Mouse (Mus musculus) hindbrain, embryonic 15.5 days (tissue): Measurements from ENCODE around the gene Kdelc2. TPM values are rescaled to one million over a fixed set of nuclear protein-coding genes. Genes with fewer than 3 reads are reported as not detected.

Experiments used
- ATAC-seq: fragments of 200-750 bp; cut with Nextera tagmentation; 2 replicates; pipeline ENCODE4 v1.8.0; 2017; ENCODE audit warnings: low read depth, moderate number of reproducible peaks, moderate TSS enrichment; ENCODE audit not compliant: low FRiP score
- H3K27ac ChIP-seq: fragments of 300-500 bp; sonication (generic); replicated peaks from 2 replicates; pipeline ENCODE4 v1.5.1; 2015; ENCODE audit warnings: mild to moderate bottlenecking, inconsistent platforms
- H3K27me3 ChIP-seq: fragments of 300-500 bp; sonication (generic); 2 replicates; pipeline ENCODE4 v1.6.1; 2015; ENCODE audit warnings: control low read depth, inconsistent platforms
- H3K36me3 ChIP-seq: fragments of 300-500 bp; sonication (generic); 2 replicates; pipeline ENCODE4 v1.6.1; 2015; ENCODE audit warnings: control low read depth, inconsistent platforms
- H3K4me1 ChIP-seq: fragments of 300-500 bp; sonication (generic); replicated peaks from 2 replicates; pipeline ENCODE4 v1.6.1; 2015; ENCODE audit warnings: control low read depth, inconsistent platforms
- H3K4me2 ChIP-seq: fragments of 300-500 bp; sonication (generic); 2 replicates; pipeline ENCODE4 v1.6.1; 2015; ENCODE audit warnings: moderate library complexity, mild to moderate bottlenecking, inconsistent platforms
- H3K4me3 ChIP-seq: fragments of 300-500 bp; sonication (generic); 2 replicates; pipeline ENCODE4 v1.5.1; 2015; ENCODE audit warnings: mild to moderate bottlenecking, inconsistent platforms
- H3K9ac ChIP-seq: fragments of 300-500 bp; sonication (generic); 2 replicates; pipeline ENCODE4 v1.6.1; 2015; ENCODE audit warnings: inconsistent platforms
- H3K9me3 ChIP-seq: fragments of 300-500 bp; sonication (generic); 2 replicates; pipeline ENCODE4 v1.6.1; 2016; ENCODE audit warnings: control low read depth, inconsistent platforms
- WGBS: fragments of 180-500 bp; shearing (Covaris S2); methylation state at CpG from one replicate; pipeline ENCODE4 v1.1.7; 2015; 5-methylcytosine and 5-hydroxymethylcytosine counted together
- polyA plus RNA-seq: library from polyadenylated mRNA; unstranded; fragments of >200 nt; fragmentation: Nextera tagmentation; extraction: Ambion mirVana; gene quantifications from 2 replicates; pipeline ENCODE4 v1.2.1, GENCODE M21; 2015

Kdelc2 gene
- polyA plus RNA-seq = 6.8 and 7.9 TPM in 2 replicates

- peak within 1 kb of the TSS; percentile 82 for H3K27ac ChIP-seq
- peak within 1 kb of the TSS; percentile 64 for H3K9ac ChIP-seq
- H3K36me3 ChIP-seq = no peaks in the 10 kb centered on the region
- peak within 1 kb of the TSS; percentile 94 for H3K4me2 ChIP-seq
- peak within 1 kb of the TSS; percentile 66 for H3K4me3 ChIP-seq
- no peaks in the 10 kb centered on the region for H3K27me3 ChIP-seq
- peak; percentile 95 for ATAC-seq
- peaks cover 10% of the 10 kb centered on the region for H3K4me1 ChIP-seq
- WGBS = under 1% methylated on average over 73 of the region's 75 CpGs
- no peaks in the 10 kb centered on the region for H3K9me3 ChIP-seq
Measured at GRCm38 (mm10) chr9:53383951-53384866, at the start of gene Kdelc2. Kdelc2 (plus strand) TSS chr9:53384025.

- Histone ChIP-seq H3K4me3 (no peak overlapping the region), H3K27me3 (no peaks in the 10 kb centered on the region), H3K36me3 (no peaks in the 10 kb centered on the region), H3K27ac (no peak overlapping the region), H3K4me1 (no peaks in the 10 kb centered on the region), H3K4me2 (no peak overlapping the region), H3K9me3 (no peaks in the 10 kb centered on the region), H3K9ac (no peak overlapping the region)
- 83% methylated on average over 3 of the region's 3 CpGs for WGBS
- ATAC-seq = no peak
Measured at GRCm38 (mm10) chr9:53335131-53335530, 48.7 kb upstream of the Kdelc2 start.

GRCm38 (mm10) chr9:53339603-53340002 lies 44.2 kb upstream of the Kdelc2 start:
- ATAC-seq = no peak
- H3K27me3 ChIP-seq = no peaks in the 10 kb centered on the region
- no peak overlapping the region for H3K27ac ChIP-seq
- 0 out of 2 replicates have a peak, but pooled peaks cover 2% of the 10 kb centered on the region for H3K4me1 ChIP-seq
- no peaks in the 10 kb centered on the region for H3K36me3 ChIP-seq
- H3K4me3 ChIP-seq = no peak overlapping the region
- 91% methylated on average over 7 of the region's 7 CpGs for WGBS
- H3K4me2 ChIP-seq = no peak overlapping the region
- no peaks in the 10 kb centered on the region for H3K9me3 ChIP-seq
- no peak overlapping the region for H3K9ac ChIP-seq

- H3K27ac ChIP-seq = no peak overlapping the region
- no peak for ATAC-seq
- 0 out of 2 replicates have a peak, but pooled peaks cover 2% of the 10 kb centered on the region for H3K4me1 ChIP-seq
- no peaks in the 10 kb centered on the region for H3K27me3 ChIP-seq
- peak overlapping the region; percentile 48 for H3K4me3 ChIP-seq
- no peaks in the 10 kb centered on the region for H3K36me3 ChIP-seq
- peak overlapping the region; percentile 89 for H3K4me2 ChIP-seq
- 0 out of 2 replicates have a peak overlapping the region, but pooled peaks have one; percentile 20 for H3K9ac ChIP-seq
- no peaks in the 10 kb centered on the region for H3K9me3 ChIP-seq
- 54% methylated on average over 17 of the region's 17 CpGs for WGBS
Measured at GRCm38 (mm10) chr9:53340328-53340916, 43.4 kb upstream of the Kdelc2 start.

GRCm38 (mm10) chr9:53340969-53341368 lies 42.9 kb upstream of the Kdelc2 start:
- Histone ChIP-seq H3K9ac (peak overlapping the region; percentile 20; the same call in 1 of the 2 replicates), H3K27ac (no peak overlapping the region), H3K36me3 (no peaks in the 10 kb centered on the region), H3K27me3 (no peaks in the 10 kb centered on the region), H3K4me3 (peak overlapping the region; percentile 48), H3K4me2 (peak overlapping the region; percentile 89), H3K4me1 (0 out of 2 replicates have a peak, but pooled peaks cover 2% of the 10 kb centered on the region), H3K9me3 (no peaks in the 10 kb centered on the region)
- WGBS = 8% methylated on average over 14 of the region's 14 CpGs
- ATAC-seq = no peak

- Histone ChIP-seq H3K36me3 (no peaks in the 10 kb centered on the region), H3K4me3 (no peak overlapping the region), H3K27me3 (no peaks in the 10 kb centered on the region), H3K4me2 (peak overlapping the region; percentile 89; the same call in 1 of the 2 replicates), H3K4me1 (0 out of 2 replicates have a peak, but pooled peaks cover 2% of the 10 kb centered on the region), H3K9me3 (no peaks in the 10 kb centered on the region), H3K27ac (no peak overlapping the region), H3K9ac (no peak overlapping the region)
- no peak for ATAC-seq
- 92% methylated on average over 3 of the region's 3 CpGs for WGBS
Measured at GRCm38 (mm10) chr9:53341981-53342380, 41.8 kb upstream of the Kdelc2 start.

GRCm38 (mm10) chr9:53344646-53345432 lies 39.0 kb upstream of the Kdelc2 start:
- Histone ChIP-seq H3K4me2 (no peak overlapping the region), H3K36me3 (no peaks in the 10 kb centered on the region), H3K4me1 (0 out of 2 replicates have a peak, but pooled peaks cover 2% of the 10 kb centered on the region), H3K27me3 (no peaks in the 10 kb centered on the region), H3K9ac (no peak overlapping the region), H3K27ac (no peak overlapping the region), H3K4me3 (no peak overlapping the region), H3K9me3 (no peaks in the 10 kb centered on the region)
- no peak for ATAC-seq
- 87% methylated on average over 9 of the region's 9 CpGs for WGBS

GRCm38 (mm10) chr9:53345728-53346127 lies 38.1 kb upstream of the Kdelc2 start:
- no peaks in the 10 kb centered on the region for H3K27me3 ChIP-seq
- H3K36me3 ChIP-seq = no peaks in the 10 kb centered on the region
- peaks cover 2% of the 10 kb centered on the region; the same call in 1 of the 2 replicates for H3K9me3 ChIP-seq
- H3K4me2 ChIP-seq = no peak overlapping the region
- no peak overlapping the region for H3K27ac ChIP-seq
- WGBS = 58% methylated on average over 3 of the region's 3 CpGs
- H3K9ac ChIP-seq = no peak overlapping the region
- no peak for ATAC-seq
- no peaks in the 10 kb centered on the region for H3K4me1 ChIP-seq
- no peak overlapping the region for H3K4me3 ChIP-seq

GRCm38 (mm10) chr9:53346402-53346801 lies 37.4 kb upstream of the Kdelc2 start:
- Histone ChIP-seq H3K9me3 (peaks cover 2% of the 10 kb centered on the region; the same call in 1 of the 2 replicates), H3K9ac (no peak overlapping the region), H3K27ac (no peak overlapping the region), H3K27me3 (no peaks in the 10 kb centered on the region), H3K36me3 (no peaks in the 10 kb centered on the region), H3K4me2 (no peak overlapping the region), H3K4me1 (no peaks in the 10 kb centered on the region), H3K4me3 (no peak overlapping the region)
- no peak for ATAC-seq
- 69% methylated on average over 6 of the region's 6 CpGs for WGBS

- peaks cover 2% of the 10 kb centered on the region; the same call in 1 of the 2 replicates for H3K9me3 ChIP-seq
- ATAC-seq = no peak
- H3K4me3 ChIP-seq = no peak overlapping the region
- no peak overlapping the region for H3K4me2 ChIP-seq
- no peak overlapping the region for H3K27ac ChIP-seq
- H3K9ac ChIP-seq = no peak overlapping the region
- WGBS = 92% methylated on average over 1 of the region's 1 CpGs
- no peaks in the 10 kb centered on the region for H3K4me1 ChIP-seq
- H3K36me3 ChIP-seq = no peaks in the 10 kb centered on the region
- no peaks in the 10 kb centered on the region for H3K27me3 ChIP-seq
Measured at GRCm38 (mm10) chr9:53349211-53349610, 34.6 kb upstream of the Kdelc2 start.

- Histone ChIP-seq H3K4me3 (no peak overlapping the region), H3K9ac (no peak overlapping the region), H3K4me2 (no peak overlapping the region), H3K9me3 (peaks cover 2% of the 10 kb centered on the region; the same call in 1 of the 2 replicates), H3K36me3 (no peaks in the 10 kb centered on the region), H3K4me1 (no peaks in the 10 kb centered on the region), H3K27ac (no peak overlapping the region), H3K27me3 (no peaks in the 10 kb centered on the region)
- WGBS = 94% methylated on average over 2 of the region's 2 CpGs
- no peak for ATAC-seq
Measured at GRCm38 (mm10) chr9:53350331-53350730, 33.5 kb upstream of the Kdelc2 start.
